Mouse (Mus musculus): ENCODE data around the gene Leng1. TPM values are rescaled to one million over a fixed set of nuclear protein-coding genes. Genes with fewer than 3 reads are reported as not detected.
"Not testable (repeated sequence)": the region's sequence is repeated elsewhere in the genome, so short reads cannot be mapped to it uniquely, and the experiment has no call there.

Leng1 gene
- 15.3 and 16.5 TPM in 2 replicates for polyA plus RNA-seq (2014; fragmentation: Nextera tagmentation; extraction: Ambion mirVana)

GRCm38 (mm10) chr7:3665215-3666114, at the start of gene Leng1:
Gene Leng1 (minus strand): TSS chr7:3665840.
- Histone ChIP-seq H3K4me1 (ENCODE audit: control insufficient read depth, insufficient read depth, low read length) (no peaks in the 10 kb centered on the region; the same call in 1 of the 2 replicates), H3K27ac (replicated peaks; ENCODE audit: low read depth, low read length) (peak within 1 kb of the TSS; percentile 63), H3K9me3 (replicated peaks; ENCODE audit: control insufficient read depth, low read length) (no peaks in the 10 kb centered on the region), H3K27me3 (ENCODE audit: control insufficient read depth, insufficient read depth, low read length) (no peaks in the 10 kb centered on the region), H3K9ac (replicated peaks; ENCODE audit: low read length) (peak within 1 kb of the TSS; percentile 77), H3K36me3 (replicated peaks; ENCODE audit: control insufficient read depth, insufficient read depth, low read depth, low read length) (peaks cover 3% of the 10 kb centered on the region; the same call in 1 of the 2 replicates), H3K4me3 (ENCODE audit: low read depth, low read length) (peak within 1 kb of the TSS; percentile 64), H3K4me2 (ENCODE audit: low read depth, low read length) (peak within 1 kb of the TSS; percentile 65)
- ATAC-seq (replicated peaks; ENCODE audit: insufficient number of reproducible peaks, low FRiP score, low TSS enrichment, low read depth) (peak; percentile 99), DNase-seq (ENCODE audit: low spot score) (peak; percentile 97)
- 4% methylated on average over 44 of the region's 45 CpGs for WGBS

- DNase-seq (ENCODE audit: low spot score) (no peak), ATAC-seq (replicated peaks; ENCODE audit: insufficient number of reproducible peaks, low FRiP score, low TSS enrichment, low read depth) (no peak)
- H3K27me3 ChIP-seq (ENCODE audit: control insufficient read depth, insufficient read depth, low read length) = no peaks in the 10 kb centered on the region
- no peak overlapping the region for H3K4me2 ChIP-seq (ENCODE audit: low read depth, low read length)
- no peaks in the 10 kb centered on the region for H3K36me3 ChIP-seq (replicated peaks; ENCODE audit: control insufficient read depth, insufficient read depth, low read depth, low read length)
- H3K4me1 ChIP-seq (ENCODE audit: control insufficient read depth, insufficient read depth, low read length) = no peaks in the 10 kb centered on the region
- no peak overlapping the region for H3K9ac ChIP-seq (replicated peaks; ENCODE audit: low read length)
- WGBS = 56% methylated on average over 1 of the region's 1 CpGs
- no peak overlapping the region for H3K27ac ChIP-seq (replicated peaks; ENCODE audit: low read depth, low read length)
- H3K4me3 ChIP-seq (ENCODE audit: low read depth, low read length) = no peak overlapping the region
- H3K9me3 ChIP-seq (replicated peaks; ENCODE audit: control insufficient read depth, low read length) = no peaks in the 10 kb centered on the region
These were observed 49.6 kb upstream of the Leng1 start for GRCm38 (mm10) chr7:3715249-3715648.

- WGBS = 41% methylated on average over 5 of the region's 5 CpGs
These were observed 46.8 kb upstream of the Leng1 start for GRCm38 (mm10) chr7:3712264-3712942.

GRCm38 (mm10) chr7:3709000-3709399, 43.4 kb upstream of the Leng1 start:
- H3K4me2 ChIP-seq (ENCODE audit: low read depth, low read length) = no peak overlapping the region
- H3K4me3 ChIP-seq (ENCODE audit: low read depth, low read length) = no peak overlapping the region
- no peaks in the 10 kb centered on the region for H3K9me3 ChIP-seq (replicated peaks; ENCODE audit: control insufficient read depth, low read length)
- no peak overlapping the region for H3K9ac ChIP-seq (replicated peaks; ENCODE audit: low read length)
- peaks cover 4% of the 10 kb centered on the region; the same call in 1 of the 2 replicates for H3K36me3 ChIP-seq (replicated peaks; ENCODE audit: control insufficient read depth, insufficient read depth, low read depth, low read length)
- H3K27me3 ChIP-seq (ENCODE audit: control insufficient read depth, insufficient read depth, low read length) = no peaks in the 10 kb centered on the region
- WGBS = 82% methylated on average over 1 of the region's 1 CpGs
- peaks cover 4% of the 10 kb centered on the region; the same call in 1 of the 2 replicates for H3K4me1 ChIP-seq (ENCODE audit: control insufficient read depth, insufficient read depth, low read length)
- H3K27ac ChIP-seq (replicated peaks; ENCODE audit: low read depth, low read length) = no peak overlapping the region
- ATAC-seq (replicated peaks; ENCODE audit: insufficient number of reproducible peaks, low FRiP score, low TSS enrichment, low read depth) = no peak
- DNase-seq (ENCODE audit: low spot score) = no peak

More at GRCm38 (mm10) chr7:3712264-3712942, 46.8 kb upstream of the Leng1 start:
- Histone ChIP-seq H3K4me2 (ENCODE audit: low read depth, low read length) (no peak overlapping the region), H3K4me1 (ENCODE audit: control insufficient read depth, insufficient read depth, low read length) (no peaks in the 10 kb centered on the region), H3K9ac (replicated peaks; ENCODE audit: low read length) (no peak overlapping the region), H3K4me3 (ENCODE audit: low read depth, low read length) (no peak overlapping the region), H3K9me3 (replicated peaks; ENCODE audit: control insufficient read depth, low read length) (no peaks in the 10 kb centered on the region), H3K27ac (replicated peaks; ENCODE audit: low read depth, low read length) (no peak overlapping the region), H3K36me3 (replicated peaks; ENCODE audit: control insufficient read depth, insufficient read depth, low read depth, low read length) (no peaks in the 10 kb centered on the region), H3K27me3 (ENCODE audit: control insufficient read depth, insufficient read depth, low read length) (no peaks in the 10 kb centered on the region)
- DNase-seq (ENCODE audit: low spot score) (no peak), ATAC-seq (replicated peaks; ENCODE audit: insufficient number of reproducible peaks, low FRiP score, low TSS enrichment, low read depth) (no peak)

- not testable (repeated sequence) for H3K27ac ChIP-seq (replicated peaks; ENCODE audit: low read depth, low read length); H3K4me2 ChIP-seq (ENCODE audit: low read depth, low read length); H3K27me3 ChIP-seq (ENCODE audit: control insufficient read depth, insufficient read depth, low read length); H3K9me3 ChIP-seq (replicated peaks; ENCODE audit: control insufficient read depth, low read length); H3K9ac ChIP-seq (replicated peaks; ENCODE audit: low read length); DNase-seq (ENCODE audit: low spot score); H3K36me3 ChIP-seq (replicated peaks; ENCODE audit: control insufficient read depth, insufficient read depth, low read depth, low read length); ATAC-seq (replicated peaks; ENCODE audit: insufficient number of reproducible peaks, low FRiP score, low TSS enrichment, low read depth); H3K4me1 ChIP-seq (ENCODE audit: control insufficient read depth, insufficient read depth, low read length); H3K4me3 ChIP-seq (ENCODE audit: low read depth, low read length)
- WGBS = 36% methylated on average over 5 of the region's 5 CpGs
These were observed 42.9 kb upstream of the Leng1 start for GRCm38 (mm10) chr7:3708447-3708980.

- H3K27ac ChIP-seq (replicated peaks; ENCODE audit: low read depth, low read length) = no peak overlapping the region
- peaks cover 4% of the 10 kb centered on the region; the same call in 1 of the 2 replicates for H3K4me1 ChIP-seq (ENCODE audit: control insufficient read depth, insufficient read depth, low read length)
- WGBS = 28% methylated on average over 7 of the region's 7 CpGs
- ATAC-seq (replicated peaks; ENCODE audit: insufficient number of reproducible peaks, low FRiP score, low TSS enrichment, low read depth) (no peak), DNase-seq (ENCODE audit: low spot score) (peak; percentile 19)
- H3K9me3 ChIP-seq (replicated peaks; ENCODE audit: control insufficient read depth, low read length) = no peaks in the 10 kb centered on the region
- no peak overlapping the region for H3K4me2 ChIP-seq (ENCODE audit: low read depth, low read length)
- peaks cover 4% of the 10 kb centered on the region; the same call in 1 of the 2 replicates for H3K36me3 ChIP-seq (replicated peaks; ENCODE audit: control insufficient read depth, insufficient read depth, low read depth, low read length)
- no peak overlapping the region for H3K9ac ChIP-seq (replicated peaks; ENCODE audit: low read length)
- H3K27me3 ChIP-seq (ENCODE audit: control insufficient read depth, insufficient read depth, low read length) = no peaks in the 10 kb centered on the region
- no peak overlapping the region for H3K4me3 ChIP-seq (ENCODE audit: low read depth, low read length)
These were observed 42.2 kb upstream of the Leng1 start for GRCm38 (mm10) chr7:3707568-3708413.

- H3K4me3 ChIP-seq (ENCODE audit: low read depth, low read length) = no peak overlapping the region
- H3K36me3 ChIP-seq (replicated peaks; ENCODE audit: control insufficient read depth, insufficient read depth, low read depth, low read length) = peaks cover 4% of the 10 kb centered on the region; the same call in 1 of the 2 replicates
- no peak overlapping the region for H3K27ac ChIP-seq (replicated peaks; ENCODE audit: low read depth, low read length)
- 67% methylated on average over 4 of the region's 4 CpGs for WGBS
- H3K9me3 ChIP-seq (replicated peaks; ENCODE audit: control insufficient read depth, low read length) = no peaks in the 10 kb centered on the region
- ATAC-seq (replicated peaks; ENCODE audit: insufficient number of reproducible peaks, low FRiP score, low TSS enrichment, low read depth) = no peak
- DNase-seq (ENCODE audit: low spot score) = no peak
- peaks cover 4% of the 10 kb centered on the region; the same call in 1 of the 2 replicates for H3K4me1 ChIP-seq (ENCODE audit: control insufficient read depth, insufficient read depth, low read length)
- 0 out of 2 replicates have a peak overlapping the region, but pooled peaks have one; percentile 18 for H3K9ac ChIP-seq (replicated peaks; ENCODE audit: low read length)
- H3K27me3 ChIP-seq (ENCODE audit: control insufficient read depth, insufficient read depth, low read length) = no peaks in the 10 kb centered on the region
- H3K4me2 ChIP-seq (ENCODE audit: low read depth, low read length) = no peak overlapping the region; the same call in 1 of the 2 replicates
These were observed 41.4 kb upstream of the Leng1 start for GRCm38 (mm10) chr7:3707027-3707426.
